Mouse (Mus musculus) layer of hippocampus, adult 11-12 months (tissue): Measurements from ENCODE around the gene Adamts9.

Experiments
- DNase-seq: peaks from one replicate; pipeline ENCODE4 v3.0.0; 2022; ENCODE audit warnings: low spot score

Gene Adamts9

DNA sequence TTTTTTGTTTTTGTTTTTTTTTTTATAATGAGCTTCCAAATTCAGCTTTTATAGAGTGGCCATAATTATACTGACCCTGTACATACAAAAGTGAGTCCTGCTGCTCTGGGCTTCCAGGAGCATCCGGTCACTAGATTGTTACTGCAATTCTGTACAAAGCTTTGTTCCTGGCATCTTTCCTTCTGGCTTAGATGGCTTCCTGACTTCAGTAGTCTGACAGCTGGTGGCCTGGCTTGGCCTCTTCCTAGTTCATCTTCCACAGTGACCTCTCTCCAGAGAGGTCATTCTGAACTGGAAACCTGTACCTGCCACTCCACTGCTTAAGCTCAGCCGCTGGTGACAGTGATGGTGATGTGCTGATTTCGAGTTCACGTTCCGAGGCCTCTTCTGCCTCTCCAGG lies 217.2 kb downstream of the Adamts9 start:
- DNase-seq: no peak

GRCm38 (mm10) chr6:92724394-92724793 lies 218.9 kb downstream of the Adamts9 start:
- no peak for DNase-seq
